Mouse (Mus musculus): Measurements from ENCODE around the gene Gm16442. TPM values are rescaled to one million over a fixed set of nuclear protein-coding genes. Genes with fewer than 3 reads are reported as not detected.
"Not testable (repeated sequence)": the region's sequence is repeated elsewhere in the genome, so short reads cannot be mapped to it uniquely, and the experiment has no call there.

Gene Gm16442
- not detected in 2 replicates for polyA plus RNA-seq (2015; fragmentation: Nextera tagmentation; extraction: Ambion mirVana)

DNA sequence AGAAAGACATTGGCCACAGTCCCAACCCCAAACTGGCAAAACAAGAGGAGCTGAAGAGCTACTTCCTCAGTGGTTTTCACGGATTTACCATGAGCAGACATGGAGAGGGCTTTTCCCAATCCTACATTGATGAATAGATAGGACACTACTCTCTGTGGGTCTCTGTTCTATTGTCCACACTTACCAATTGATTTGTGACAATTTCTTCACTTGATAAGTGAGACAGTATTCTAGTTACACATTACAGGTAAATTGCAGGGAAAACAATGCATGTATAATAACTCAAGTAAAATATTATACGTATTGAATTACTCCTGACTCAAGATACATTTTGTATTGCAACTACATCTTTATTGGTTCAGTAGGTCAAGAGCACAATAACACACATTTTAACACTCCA, at the start of gene Gm16442:
TSS of gene Gm16442 (minus strand) at position 101 of the 400 bp plus-strand sequence.
- ATAC-seq (replicated peaks); H3K27ac ChIP-seq (replicated peaks); H3K4me2 ChIP-seq (replicated peaks); H3K9ac ChIP-seq (replicated peaks); H3K9me3 ChIP-seq; H3K27me3 ChIP-seq; H3K4me1 ChIP-seq; H3K36me3 ChIP-seq; H3K4me3 ChIP-seq: not testable (repeated sequence)
- WGBS = no CpG with 5 or more reads among the region's 2 CpGs

DNA sequence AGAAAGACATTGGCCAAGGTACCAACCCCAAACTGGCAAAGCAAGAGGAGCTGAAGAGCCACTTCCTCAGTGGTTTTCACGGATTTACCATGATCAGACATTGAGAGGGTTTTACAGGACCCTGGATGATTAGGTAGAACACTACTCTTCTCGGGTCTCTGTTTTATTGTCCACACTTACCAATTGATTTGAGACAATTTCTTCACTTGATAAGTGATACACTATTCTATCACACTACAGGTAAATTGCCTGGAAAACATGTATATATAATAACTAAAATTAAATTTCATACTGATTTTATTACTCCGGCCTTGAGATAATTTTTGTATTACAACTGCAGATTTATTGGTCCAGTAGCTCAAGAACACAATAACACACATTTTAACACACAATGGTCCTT, 45.9 kb upstream of the Gm16442 start, which contains the start of gene Vmn1r94:
TSS of gene Vmn1r94 (minus strand) at position 101 of the 400 bp plus-strand sequence.
- H3K4me1 ChIP-seq; H3K4me2 ChIP-seq (replicated peaks); ATAC-seq (replicated peaks); H3K9me3 ChIP-seq; H3K27ac ChIP-seq (replicated peaks); H3K36me3 ChIP-seq; H3K9ac ChIP-seq (replicated peaks); H3K27me3 ChIP-seq; H3K4me3 ChIP-seq: not testable (repeated sequence)
- no CpG with 5 or more reads among the region's 3 CpGs for WGBS

DNA sequence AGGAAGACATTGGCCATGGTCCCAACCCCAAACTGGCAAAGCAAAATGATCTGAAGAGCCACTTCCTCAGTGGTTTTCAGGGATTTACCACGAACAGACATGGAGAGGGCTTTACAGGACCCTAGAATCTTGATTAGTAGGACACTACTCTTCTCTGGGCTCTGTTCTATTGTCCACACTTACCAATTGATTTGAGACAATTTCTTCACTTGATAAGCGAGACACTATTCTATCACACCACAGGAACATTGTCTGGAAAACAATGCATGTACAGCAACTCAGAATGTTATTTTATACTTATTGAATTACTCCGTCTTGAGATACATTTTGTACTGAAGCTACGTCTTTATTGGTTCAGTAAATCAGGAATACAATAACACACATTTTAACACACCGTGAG, 16.6 kb upstream of the Gm16442 start, which contains the start of gene Vmn1r93:
TSS of gene Vmn1r93 (minus strand) at position 101 of the 400 bp plus-strand sequence.
- no CpG with 5 or more reads among the region's 5 CpGs for WGBS
- H3K9ac ChIP-seq (replicated peaks); H3K4me3 ChIP-seq; H3K27ac ChIP-seq (replicated peaks); ATAC-seq (replicated peaks); H3K9me3 ChIP-seq; H3K4me2 ChIP-seq (replicated peaks); H3K4me1 ChIP-seq; H3K27me3 ChIP-seq; H3K36me3 ChIP-seq: not testable (repeated sequence)

DNA sequence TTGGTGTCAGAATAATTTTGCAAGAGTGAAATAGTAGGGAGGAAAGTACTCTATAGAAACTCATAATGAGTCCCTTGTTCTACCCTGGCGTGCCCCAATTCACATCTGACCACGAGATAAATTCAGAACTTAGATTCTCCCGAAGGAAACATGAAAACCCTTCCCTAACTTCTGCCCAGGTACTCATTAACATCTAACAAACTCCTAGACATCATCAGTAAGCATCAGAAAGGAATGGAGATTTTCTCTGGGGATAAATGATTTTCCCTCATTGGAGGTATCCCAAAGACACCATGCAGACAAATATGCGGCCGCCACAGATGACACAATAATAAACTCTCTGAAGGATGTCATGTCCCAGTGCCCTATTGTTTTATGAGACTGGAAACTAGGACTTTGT, 23.0 kb downstream of the Gm16442 start, which contains the start of gene Vmn1r91:
TSS of gene Vmn1r91 (plus strand) at position 301 of the 400 bp plus-strand sequence.
- 84% methylated on average over 5 of the region's 5 CpGs for WGBS
- H3K27me3 ChIP-seq; H3K4me2 ChIP-seq (replicated peaks); H3K9ac ChIP-seq (replicated peaks); H3K36me3 ChIP-seq; H3K9me3 ChIP-seq; H3K27ac ChIP-seq (replicated peaks); H3K4me1 ChIP-seq; H3K4me3 ChIP-seq; ATAC-seq (replicated peaks): not testable (repeated sequence)

DNA sequence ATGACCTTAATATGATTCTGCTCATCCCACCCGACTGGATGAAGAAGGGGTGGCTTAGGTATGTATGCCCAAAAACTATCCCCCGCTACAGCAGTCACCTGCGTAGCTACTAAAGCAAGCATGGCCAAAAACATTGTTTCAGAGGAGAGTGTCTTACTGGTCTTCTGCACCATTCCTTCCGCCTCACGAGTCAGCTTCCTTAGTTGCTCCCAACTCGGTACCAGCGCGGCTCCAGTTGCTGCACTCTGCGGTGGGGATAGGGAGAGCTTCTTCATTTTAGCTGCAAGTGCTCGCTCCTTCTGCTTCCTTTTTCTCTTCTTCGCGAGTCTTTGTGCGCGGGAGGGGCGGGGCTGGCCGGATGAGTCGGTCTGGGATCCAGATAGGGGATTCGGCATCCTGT, 44.3 kb downstream of the Gm16442 start:
- 71% methylated on average over 18 of the region's 18 CpGs for WGBS
- ATAC-seq (replicated peaks); H3K36me3 ChIP-seq; H3K27me3 ChIP-seq; H3K27ac ChIP-seq (replicated peaks); H3K4me3 ChIP-seq; H3K9ac ChIP-seq (replicated peaks); H3K4me1 ChIP-seq; H3K9me3 ChIP-seq; H3K4me2 ChIP-seq (replicated peaks): not testable (repeated sequence)

Other genes starting within 250 kb of the Gm16442 start
- gene Ceacam19, start 234.6 kb downstream of the Gm16442 start, polyA plus RNA-seq (2015; fragmentation: Nextera tagmentation; extraction: Ambion mirVana) = not detected in 2 replicates
- 7.1 and 7.3 TPM in 2 replicates for gene Pvr, start 201.4 kb downstream of the Gm16442 start, polyA plus RNA-seq (2015; fragmentation: Nextera tagmentation; extraction: Ambion mirVana)
- not detected in 2 replicates for gene Igsf23, start 171.8 kb downstream of the Gm16442 start, polyA plus RNA-seq (2015; fragmentation: Nextera tagmentation; extraction: Ambion mirVana)
- not detected in 2 replicates for gene Ceacam20, start 157.2 kb downstream of the Gm16442 start, polyA plus RNA-seq (2015; fragmentation: Nextera tagmentation; extraction: Ambion mirVana)
- not detected in 2 replicates for gene Nlrp9b, start 131.1 kb downstream of the Gm16442 start, polyA plus RNA-seq (2015; fragmentation: Nextera tagmentation; extraction: Ambion mirVana)
- not detected in 2 replicates for gene Vmn1r91, start 22.9 kb downstream of the Gm16442 start, polyA plus RNA-seq (2015; fragmentation: Nextera tagmentation; extraction: Ambion mirVana)
- gene Vmn1r93, start 16.5 kb upstream of the Gm16442 start, polyA plus RNA-seq (2015; fragmentation: Nextera tagmentation; extraction: Ambion mirVana) = not detected in 2 replicates
- gene Vmn1r94, start 45.8 kb upstream of the Gm16442 start, polyA plus RNA-seq (2015; fragmentation: Nextera tagmentation; extraction: Ambion mirVana) = not detected in 2 replicates
- gene Vmn1r95, start 71.1 kb upstream of the Gm16442 start, polyA plus RNA-seq (2015; fragmentation: Nextera tagmentation; extraction: Ambion mirVana) = not detected in 2 replicates
- gene Gm6164, start 83.0 kb upstream of the Gm16442 start, polyA plus RNA-seq (2015; fragmentation: Nextera tagmentation; extraction: Ambion mirVana) = not detected in 2 replicates
- gene Gm4498, start 111.2 kb upstream of the Gm16442 start, polyA plus RNA-seq (2015; fragmentation: Nextera tagmentation; extraction: Ambion mirVana) = not detected in 2 replicates
- not detected in 2 replicates for gene Gm5890, start 140.3 kb upstream of the Gm16442 start, polyA plus RNA-seq (2015; fragmentation: Nextera tagmentation; extraction: Ambion mirVana)
- not detected in 2 replicates for gene Gm4133, start 211.5 kb upstream of the Gm16442 start, polyA plus RNA-seq (2015; fragmentation: Nextera tagmentation; extraction: Ambion mirVana)